Mouse (Mus musculus): ENCODE measurements around the gene Slc28a1.

Gene Slc28a1

DNA sequence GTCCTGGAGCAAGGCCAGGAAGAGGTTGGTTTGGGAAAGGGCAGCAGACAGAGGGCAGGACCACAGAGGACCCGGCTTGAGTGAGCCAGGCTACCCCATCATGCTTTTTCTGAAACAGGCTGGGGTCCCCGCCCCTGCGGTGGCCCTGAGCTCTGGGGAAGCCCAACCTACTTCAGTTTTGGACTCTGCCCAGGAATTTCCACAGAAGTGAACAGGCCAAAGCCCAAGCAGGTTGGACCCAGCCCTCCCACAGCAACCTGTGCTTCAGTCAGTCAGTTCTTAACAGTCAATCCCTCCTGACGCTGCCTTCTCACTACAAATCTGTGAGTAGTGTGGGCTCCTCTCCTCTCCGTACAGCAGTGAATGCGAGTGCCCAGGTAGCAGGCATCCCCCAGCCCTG lies at the start of gene Slc28a1:
Gene Slc28a1, plus strand, starts transcription at position 245 of the 400 bp plus-strand sequence.
- DNase-seq (ENCODE audit: low spot score): no peak

DNA sequence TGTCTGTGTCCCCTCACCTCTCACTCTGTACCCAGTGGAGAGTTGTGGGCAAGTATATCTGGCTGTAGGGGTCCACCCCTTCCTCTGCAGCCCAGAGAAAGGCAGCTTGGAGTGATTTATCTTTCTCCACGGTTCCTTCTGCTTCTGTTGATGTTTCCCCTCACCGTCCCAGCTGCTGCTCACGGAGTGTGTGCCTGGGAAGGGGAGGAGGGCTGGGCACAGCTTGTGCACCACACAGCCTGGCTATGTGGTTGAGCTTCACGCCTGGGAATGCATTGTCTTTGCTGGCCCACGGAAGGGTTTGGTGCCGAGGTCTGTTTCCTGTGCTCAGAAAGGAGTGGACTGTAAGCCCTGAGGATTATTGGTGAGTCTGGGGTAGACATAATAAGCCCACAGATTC lies 47.9 kb upstream of the Slc28a1 start:
- no peak for DNase-seq (ENCODE audit: low spot score)

- peak; percentile 55 for DNase-seq (ENCODE audit: low spot score)
Measured at GRCm38 (mm10) chr7:81072463-81072862, 42.1 kb upstream of the Slc28a1 start.

GRCm38 (mm10) chr7:81073273-81073672 lies 41.3 kb upstream of the Slc28a1 start:
- DNase-seq (ENCODE audit: low spot score): no peak

GRCm38 (mm10) chr7:81074546-81074945 lies 40.1 kb upstream of the Slc28a1 start:
- DNase-seq (ENCODE audit: low spot score): no peak

DNA sequence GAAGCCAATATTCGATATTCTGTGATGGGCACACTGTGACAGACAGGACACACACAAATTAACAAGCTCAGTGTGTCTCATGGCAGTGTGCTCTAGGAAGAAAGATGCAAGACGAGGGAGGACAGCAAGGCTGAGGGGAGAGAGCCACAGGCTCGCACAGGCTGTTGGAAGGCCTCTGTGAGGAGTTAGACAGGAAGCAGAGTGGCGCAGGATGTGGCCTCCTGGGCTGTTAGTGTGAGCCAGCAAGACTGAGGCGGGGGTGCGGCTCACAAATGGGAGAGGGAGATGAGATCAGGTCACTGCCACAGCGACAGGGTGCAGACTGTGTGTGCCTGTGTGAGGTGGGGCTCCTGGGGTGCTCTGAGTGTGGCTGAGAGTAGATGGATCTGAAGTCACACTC lies 39.3 kb upstream of the Slc28a1 start:
- no peak for DNase-seq (ENCODE audit: low spot score)

- DNase-seq (ENCODE audit: low spot score): no peak
Measured at GRCm38 (mm10) chr7:81075732-81076131, 38.9 kb upstream of the Slc28a1 start.

DNA sequence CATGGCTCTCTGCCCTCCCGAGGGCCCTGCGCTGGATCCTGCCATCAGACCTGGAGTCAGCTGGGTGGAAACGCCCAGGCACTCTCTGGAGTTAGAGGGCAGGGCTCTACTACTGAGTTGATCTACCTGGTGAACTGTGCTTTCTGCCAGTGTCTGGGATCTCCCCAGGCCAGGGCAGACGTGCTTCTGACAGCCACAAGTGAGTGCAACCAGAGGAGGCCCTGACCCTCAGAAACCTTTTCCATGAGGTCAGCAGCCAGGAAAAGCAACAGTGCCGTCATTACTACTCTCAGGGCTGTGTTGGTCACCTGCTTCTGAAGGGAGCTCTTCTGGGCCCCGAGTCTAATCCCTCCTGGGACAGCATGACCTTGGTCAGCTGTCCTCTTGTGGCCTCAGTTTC lies 37.6 kb upstream of the Slc28a1 start:
- DNase-seq (ENCODE audit: low spot score): no peak

DNA sequence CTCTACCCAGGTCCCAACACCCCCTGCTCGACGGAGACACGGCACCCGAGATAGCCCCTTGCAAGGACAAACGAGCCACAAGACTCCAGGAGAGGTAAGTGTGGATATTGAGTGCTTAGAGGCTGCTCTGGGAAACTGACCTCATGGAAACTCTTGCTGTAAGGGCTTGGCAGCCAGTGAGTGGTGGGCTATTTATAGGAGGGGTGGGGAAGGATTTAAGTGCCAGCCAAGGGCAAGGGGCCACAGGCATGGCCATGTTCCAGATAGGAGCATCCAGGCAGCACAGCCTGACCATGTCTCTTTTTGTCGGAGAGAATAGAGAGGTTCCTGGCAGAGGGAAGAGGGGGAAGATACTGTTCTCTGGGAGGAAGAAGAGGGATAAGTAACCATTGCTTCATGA lies 35.9 kb upstream of the Slc28a1 start:
- no peak for DNase-seq (ENCODE audit: low spot score)

- DNase-seq (ENCODE audit: low spot score): no peak
Measured at GRCm38 (mm10) chr7:81093420-81093965, 21.1 kb upstream of the Slc28a1 start.

DNA sequence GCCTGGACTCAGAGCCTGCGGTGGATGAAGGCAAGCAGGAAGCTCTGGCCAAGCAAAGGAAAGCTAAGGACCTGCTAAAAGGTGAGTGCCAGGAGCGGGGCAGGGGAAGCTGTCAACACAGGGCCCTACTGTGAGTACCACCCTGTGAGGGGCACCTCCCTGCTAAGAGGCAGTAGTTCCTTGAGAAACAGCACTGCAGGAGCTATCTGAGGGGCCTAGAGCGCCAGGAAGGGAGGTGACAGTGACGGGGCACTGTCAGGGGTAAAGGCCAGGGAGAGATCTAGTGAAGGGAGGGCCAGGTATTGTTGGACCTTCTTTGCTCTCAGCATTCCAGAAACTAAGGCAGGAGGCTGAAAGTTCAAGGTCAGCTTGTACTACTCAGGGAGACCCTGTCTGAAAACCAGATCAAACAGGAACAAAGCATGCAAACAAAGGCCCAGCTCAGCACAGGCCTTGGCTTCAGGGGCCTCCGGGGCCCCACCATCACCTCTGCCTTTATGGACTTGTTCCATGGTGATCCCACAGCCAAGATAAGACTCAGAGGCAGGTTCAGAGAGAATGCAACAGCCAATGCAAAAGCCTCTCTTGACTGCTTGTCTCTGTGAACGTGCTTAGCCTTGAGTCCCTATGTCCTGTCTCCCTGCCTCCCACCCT lies 20.4 kb upstream of the Slc28a1 start:
- no peak for DNase-seq (ENCODE audit: low spot score)

DNA sequence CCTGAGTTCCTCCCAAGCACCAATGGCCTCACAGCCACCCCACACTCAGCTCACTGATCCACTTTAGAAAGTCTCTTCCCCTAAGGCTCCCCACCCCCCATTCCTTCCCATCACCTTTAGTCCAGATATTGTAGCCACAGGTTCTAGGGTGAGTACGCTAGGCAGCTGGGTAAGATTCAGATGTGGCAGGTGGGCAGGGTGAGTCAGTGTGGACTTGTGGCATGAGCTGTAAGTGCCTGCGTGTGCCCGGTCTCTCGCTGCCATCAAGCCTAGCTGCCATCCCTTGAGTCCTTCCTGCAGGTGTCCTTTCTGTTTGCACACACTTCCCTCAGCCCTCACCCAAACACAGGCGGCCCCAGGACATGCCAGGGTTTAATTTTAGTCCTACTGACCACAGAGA lies 14.3 kb upstream of the Slc28a1 start:
- DNase-seq (ENCODE audit: low spot score): no peak

DNA sequence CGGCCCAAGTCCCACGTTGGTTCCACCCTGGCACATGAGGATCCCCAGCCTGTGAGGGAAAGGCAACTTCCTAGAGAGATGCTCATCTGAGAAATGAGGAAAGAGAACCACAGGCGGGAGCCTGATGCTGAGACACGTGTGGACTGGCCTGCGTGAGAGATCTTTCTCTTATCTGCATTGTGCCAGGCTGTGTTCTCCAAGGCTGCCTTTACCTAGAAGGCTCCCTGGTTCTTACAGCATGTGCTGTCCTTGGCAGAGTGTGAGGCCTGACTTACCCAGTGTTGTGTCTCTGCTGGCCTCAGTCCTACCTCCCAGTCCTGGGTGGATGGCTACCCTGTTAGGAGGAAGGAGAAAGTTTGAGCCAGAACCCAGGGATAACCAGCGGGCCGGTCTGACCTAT lies 11.7 kb upstream of the Slc28a1 start:
- DNase-seq (ENCODE audit: low spot score): no peak

GRCm38 (mm10) chr7:81105525-81105924 lies 9.1 kb upstream of the Slc28a1 start:
- DNase-seq (ENCODE audit: low spot score): no peak

DNA sequence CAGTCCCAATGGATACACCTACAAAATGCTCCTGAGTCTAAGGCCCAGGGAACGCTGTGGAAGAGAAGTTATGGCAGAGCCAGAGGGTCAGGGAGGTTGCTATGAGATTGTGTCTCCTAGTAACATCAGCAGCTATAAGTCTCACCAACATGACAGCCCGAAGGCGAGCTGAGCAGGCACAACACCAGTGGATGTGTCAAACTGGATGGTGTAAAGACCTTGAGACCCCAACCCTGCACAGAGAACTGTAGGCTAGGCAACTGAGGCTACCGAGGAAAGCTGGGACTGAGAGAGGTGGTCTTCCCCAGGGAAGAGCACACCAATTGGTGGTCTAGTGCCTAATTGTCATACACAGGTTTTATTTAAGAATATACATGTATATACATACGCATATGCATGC lies 6.4 kb upstream of the Slc28a1 start:
- no peak for DNase-seq (ENCODE audit: low spot score)

- peak; percentile 39 for DNase-seq (ENCODE audit: low spot score)
Measured at GRCm38 (mm10) chr7:81109717-81110651, 4.6 kb upstream of the Slc28a1 start.

DNA sequence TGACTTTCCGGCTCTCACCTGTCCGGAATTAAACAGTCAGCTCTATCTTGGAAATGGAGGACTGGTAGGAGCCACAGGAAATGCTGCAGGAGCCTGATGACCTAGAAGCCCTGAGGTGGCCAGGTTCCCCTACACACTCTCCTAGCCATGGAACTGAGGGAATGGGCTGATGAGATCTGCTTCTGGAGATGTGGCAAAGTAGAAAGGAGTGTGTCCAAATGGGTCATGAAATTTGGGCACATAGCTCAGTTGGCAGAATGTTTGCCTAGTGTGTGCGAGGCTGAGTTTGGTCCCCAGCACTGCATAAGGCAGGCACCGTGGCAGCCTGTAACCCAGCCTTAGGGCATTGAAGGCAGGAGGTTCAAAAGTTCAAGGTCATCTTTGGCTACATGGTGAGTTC lies 3.8 kb upstream of the Slc28a1 start:
- no peak for DNase-seq (ENCODE audit: low spot score)

- no peak for DNase-seq (ENCODE audit: low spot score)
Measured at GRCm38 (mm10) chr7:81111729-81112128, 2.9 kb upstream of the Slc28a1 start.

- peak; percentile 63 for DNase-seq (ENCODE audit: low spot score)
Measured at GRCm38 (mm10) chr7:81112686-81113360, 1.8 kb upstream of the Slc28a1 start.

- DNase-seq (ENCODE audit: low spot score): no peak
Measured at GRCm38 (mm10) chr7:81121099-81121498, 6.5 kb downstream of the Slc28a1 start.

DNA sequence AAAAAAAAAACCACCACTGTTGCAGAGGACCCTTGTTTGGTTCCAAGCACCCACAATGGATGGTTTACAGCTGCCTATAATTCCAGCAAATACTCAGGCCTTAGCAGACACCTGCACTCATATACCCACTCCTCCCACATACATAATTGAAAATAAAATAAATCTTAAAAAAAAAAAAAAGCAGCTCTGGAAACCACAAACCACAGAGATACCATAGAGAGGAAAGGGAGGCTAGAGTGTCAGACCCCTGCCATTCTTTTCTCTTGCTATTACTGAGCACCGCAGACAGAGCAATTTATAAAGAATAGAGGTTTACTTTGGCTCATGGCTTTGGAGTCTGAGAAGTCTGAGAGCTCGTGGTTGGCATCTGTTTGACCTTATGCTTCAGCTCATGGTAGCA lies 8.2 kb downstream of the Slc28a1 start:
- DNase-seq (ENCODE audit: low spot score): no peak

DNA sequence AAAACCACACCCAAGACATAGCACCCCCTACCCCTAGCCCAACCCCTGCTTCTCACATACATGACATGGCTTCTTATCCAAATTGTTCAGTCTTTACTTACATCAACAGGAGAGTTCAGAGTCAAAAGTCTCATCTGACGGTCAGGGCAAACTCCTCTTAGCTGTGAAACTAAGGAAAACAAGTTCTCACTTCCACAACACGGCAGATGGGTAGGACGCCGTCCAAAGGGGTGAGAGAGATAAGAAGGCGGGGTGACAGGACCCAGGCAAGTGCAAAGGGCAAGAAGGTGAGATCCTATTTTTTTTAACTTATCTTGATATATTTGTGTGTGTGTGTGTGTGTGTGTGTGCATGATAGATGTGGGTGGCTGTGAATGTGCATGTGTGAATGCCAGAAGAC lies 9.0 kb downstream of the Slc28a1 start:
- DNase-seq (ENCODE audit: low spot score): no peak

DNA sequence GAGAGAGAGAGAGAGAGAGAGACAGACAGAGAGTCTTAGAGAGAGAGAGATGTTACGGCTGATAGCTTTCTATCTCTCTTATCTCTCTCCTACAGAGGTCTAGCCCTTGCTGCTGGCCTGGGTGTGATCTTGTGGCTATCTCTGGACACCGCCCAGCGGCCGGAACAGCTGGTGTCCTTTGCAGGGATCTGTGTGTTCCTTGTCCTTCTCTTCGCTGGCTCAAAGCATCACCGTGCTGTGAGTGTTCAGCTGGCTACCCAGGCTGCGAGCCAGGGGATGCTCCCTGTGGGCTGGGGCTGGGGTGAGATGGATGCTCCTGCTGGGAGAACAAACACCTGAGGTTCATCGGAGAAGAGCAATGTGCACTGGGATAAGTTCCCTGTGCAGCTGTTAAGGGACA lies 10.2 kb downstream of the Slc28a1 start:
- no peak for DNase-seq (ENCODE audit: low spot score)
